Mouse (Mus musculus) left cerebral cortex, adult 2 months (tissue): ENCODE results near the gene Tmem184b. TPM values are rescaled to one million over a fixed set of nuclear protein-coding genes. Genes with fewer than 3 reads are reported as not detected.
A peak's percentile ranks its signal among the peaks of the same experiment; 100 is the strongest.

Experiments used
- DNase-seq, 2 experiments: peaks; one replicate each; pipeline ENCODE4 v3.0.0; 2021 to 2022; ENCODE audit warnings: low spot score in 2 of 2, mixed read lengths in 1 of 2; ENCODE audit errors: extremely low spot score in 1 of 2
- H3K27ac ChIP-seq: fragments of 200-600 bp; 2 replicates; pipeline ENCODE4 v1.8.1; 2022
- H3K4me3 ChIP-seq: fragments of 200-600 bp; 2 replicates; pipeline ENCODE4 v1.8.1; 2022
- CTCF ChIP-seq: fragments of 200-600 bp; IDR thresholded peaks from 2 replicates; pipeline ENCODE4 v1.8.1; 2022; ENCODE audit warnings: antibody characterized with exemption, mild to moderate bottlenecking, moderate library complexity
- intact Hi-C: fragments of 180-260 bp; cut with DNase I; formaldehyde crosslinking; loops from one replicate; pipeline ENCODE4 v1.15.1; 2025
- total RNA-seq, 2 experiments: library from RNA; stranded (reverse); gene quantifications; 2 replicates each; pipeline ENCODE4 v1.2.3; 2021

The Tmem184b gene
- total RNA-seq, 2 experiments from 2014 or later: 73.7 to 82.2 TPM

GRCm38 (mm10) chr15:79344627-79345026, 58.7 kb downstream of the Tmem184b start:
- no peak for TF ChIP-seq CTCF
- intact Hi-C loops: no loop called here
- DNase-seq: no peak
- H3K27ac ChIP-seq: no peak overlapping the region
- no peak overlapping the region for H3K4me3 ChIP-seq

- Histone ChIP-seq H3K27ac (no peak overlapping the region), H3K4me3 (no peak overlapping the region)
- intact Hi-C loops: no loop called here
- no peak for DNase-seq
- TF ChIP-seq CTCF: no peak
Observed at GRCm38 (mm10) chr15:79342641-79343337, 60.6 kb downstream of the Tmem184b start.

GRCm38 (mm10) chr15:79338978-79339377, 64.4 kb downstream of the Tmem184b start:
- DNase-seq: no peak
- no peak overlapping the region for H3K27ac ChIP-seq
- no peak for TF ChIP-seq CTCF
- H3K4me3 ChIP-seq: no peak overlapping the region
- intact Hi-C loops: no loop called here

- TF ChIP-seq CTCF: no peak
- no peak for DNase-seq
- no peak overlapping the region for H3K27ac ChIP-seq
- intact Hi-C loops: no loop called here
- H3K4me3 ChIP-seq: no peak overlapping the region
Observed at GRCm38 (mm10) chr15:79335061-79335655, 68.2 kb downstream of the Tmem184b start.

GRCm38 (mm10) chr15:79333409-79333808, 70.0 kb downstream of the Tmem184b start:
- Histone ChIP-seq H3K27ac (no peak overlapping the region), H3K4me3 (no peak overlapping the region)
- no peak for DNase-seq
- TF ChIP-seq CTCF: no peak
- intact Hi-C loops: no loop called here

GRCm38 (mm10) chr15:79330521-79330920, 72.8 kb downstream of the Tmem184b start:
- Histone ChIP-seq H3K4me3 (no peak overlapping the region), H3K27ac (no peak overlapping the region)
- intact Hi-C loops: no loop called here
- no peak for DNase-seq
- no peak for TF ChIP-seq CTCF

- DNase-seq: no peak
- TF ChIP-seq CTCF: no peak
- intact Hi-C loops: loop anchor here (2.0 to 5.0 kb wide), 2 partner anchors 73 to 217 kb away; partner anchors contain the start of genes Ddx17 and Tmem184b
- Histone ChIP-seq H3K4me3 (no peak overlapping the region), H3K27ac (no peak overlapping the region)
Observed at GRCm38 (mm10) chr15:79329979-79330363, 73.4 kb downstream of the Tmem184b start.

GRCm38 (mm10) chr15:79329346-79329978, 73.9 kb downstream of the Tmem184b start:
- intact Hi-C loops: loop anchor here (2.0 to 5.0 kb wide), 2 partner anchors 73 to 218 kb away; partner anchors contain the start of genes Ddx17 and Tmem184b
- Histone ChIP-seq H3K27ac (no peak overlapping the region), H3K4me3 (no peak overlapping the region)
- peak; percentile 14 for TF ChIP-seq CTCF
- no peak for DNase-seq

GRCm38 (mm10) chr15:79328939-79329275, 74.5 kb downstream of the Tmem184b start:
- no peak for TF ChIP-seq CTCF
- no peak for DNase-seq
- Histone ChIP-seq H3K27ac (no peak overlapping the region), H3K4me3 (no peak overlapping the region)
- intact Hi-C loops: loop anchor here (2.0 to 5.0 kb wide), 2 partner anchors 74 to 218 kb away; partner anchors contain the start of genes Ddx17 and Tmem184b

GRCm38 (mm10) chr15:79328058-79328938, 75.1 kb downstream of the Tmem184b start, which contains the start of gene Pla2g6:
Gene Pla2g6, minus strand, starts transcription at chr15:79328390.
- Histone ChIP-seq H3K4me3 (peak within 1 kb of the TSS; percentile 81), H3K27ac (peak within 1 kb of the TSS; percentile 92)
- DNase-seq: peak; percentile 98
- TF ChIP-seq CTCF: no peak; the same call in 1 of the 2 replicates
- intact Hi-C loops: loop anchor here (2.0 to 5.0 kb wide), 2 partner anchors 75 to 219 kb away; partner anchors contain the start of genes Ddx17 and Tmem184b
